Mouse (Mus musculus): ENCODE data around the gene Itpkc. TPM values are rescaled to one million over a fixed set of nuclear protein-coding genes. Genes with fewer than 3 reads are reported as not detected.
"Not testable (repeated sequence)": the region's sequence is repeated elsewhere in the genome, so short reads cannot be mapped to it uniquely, and the experiment has no call there.

Gene Itpkc
- total and polyA plus RNA-seq, 2 experiments from 2014 or later, result 4.7 to 15.3 TPM

- Histone ChIP-seq H3K27me3 (ENCODE audit: insufficient read depth, low read length) (no peaks in the 10 kb centered on the region), H3K27ac (ENCODE audit: low read depth, low read length) (no peak overlapping the region), H3K9me3 (ENCODE audit: low read length) (no peaks in the 10 kb centered on the region), H3K36me3 (ENCODE audit: insufficient read depth, low read length) (peaks cover 16% of the 10 kb centered on the region; the same call in 1 of the 2 replicates), H3K4me3 (ENCODE audit: low read depth, low read length) (no peak overlapping the region), H3K4me1 (ENCODE audit: insufficient read depth, low read length) (no peaks in the 10 kb centered on the region), H3K9ac (replicated peaks; ENCODE audit: low read length, poor library complexity, severe bottlenecking) (no peak overlapping the region), H3K4me2 (ENCODE audit: low read depth, low read length, poor library complexity, severe bottlenecking) (no peak overlapping the region)
- ATAC-seq (ENCODE audit: low FRiP score), result no peak
- peak; percentile 15 for DNase-seq (ENCODE audit: low spot score)
- TF ChIP-seq CTCF (IDR thresholded peaks at IDR 0.05), result no peak
- WGBS, result 84% methylated on average over 5 of the region's 5 CpGs
Measured at GRCm38 (mm10) chr7:27249928-27250327, 21.5 kb upstream of the Itpkc start.

GRCm38 (mm10) chr7:27249146-27249545 is 20.7 kb upstream of the Itpkc start:
- ATAC-seq (ENCODE audit: low FRiP score) (no peak), DNase-seq (ENCODE audit: low spot score) (peak; percentile 40)
- 95% methylated on average over 2 of the region's 2 CpGs for WGBS
- Histone ChIP-seq H3K4me1 (ENCODE audit: insufficient read depth, low read length) (no peaks in the 10 kb centered on the region), H3K27ac (ENCODE audit: low read depth, low read length) (no peak overlapping the region), H3K4me2 (ENCODE audit: low read depth, low read length, poor library complexity, severe bottlenecking) (no peak overlapping the region), H3K4me3 (ENCODE audit: low read depth, low read length) (no peak overlapping the region), H3K36me3 (ENCODE audit: insufficient read depth, low read length) (0 out of 2 replicates have a peak, but pooled peaks cover 14% of the 10 kb centered on the region), H3K9ac (replicated peaks; ENCODE audit: low read length, poor library complexity, severe bottlenecking) (no peak overlapping the region), H3K9me3 (ENCODE audit: low read length) (no peaks in the 10 kb centered on the region), H3K27me3 (ENCODE audit: insufficient read depth, low read length) (no peaks in the 10 kb centered on the region)
- TF ChIP-seq CTCF (IDR thresholded peaks at IDR 0.05), result peak; percentile 64

GRCm38 (mm10) chr7:27244088-27244487 is 15.6 kb upstream of the Itpkc start:
- not testable (repeated sequence) for H3K9ac ChIP-seq (replicated peaks; ENCODE audit: low read length, poor library complexity, severe bottlenecking); H3K4me3 ChIP-seq (ENCODE audit: low read depth, low read length); H3K4me2 ChIP-seq (ENCODE audit: low read depth, low read length, poor library complexity, severe bottlenecking); H3K27ac ChIP-seq (ENCODE audit: low read depth, low read length); H3K27me3 ChIP-seq (ENCODE audit: insufficient read depth, low read length); H3K9me3 ChIP-seq (ENCODE audit: low read length); H3K4me1 ChIP-seq (ENCODE audit: insufficient read depth, low read length); ATAC-seq (ENCODE audit: low FRiP score); DNase-seq (ENCODE audit: low spot score)
- peak; percentile 58 for TF ChIP-seq CTCF (IDR thresholded peaks at IDR 0.05)
- 80% methylated on average over 2 of the region's 2 CpGs for WGBS
- peaks cover 42% of the 10 kb centered on the region for H3K36me3 ChIP-seq (ENCODE audit: insufficient read depth, low read length)

GRCm38 (mm10) chr7:27243211-27243610 is 14.8 kb upstream of the Itpkc start:
- ATAC-seq (ENCODE audit: low FRiP score), result no peak
- no peaks in the 10 kb centered on the region for H3K27me3 ChIP-seq (ENCODE audit: insufficient read depth, low read length)
- 76% methylated on average over 8 of the region's 8 CpGs for WGBS
- no peak for DNase-seq (ENCODE audit: low spot score)
- H3K9ac ChIP-seq (replicated peaks; ENCODE audit: low read length, poor library complexity, severe bottlenecking), result no peak overlapping the region
- no peak overlapping the region for H3K27ac ChIP-seq (ENCODE audit: low read depth, low read length)
- H3K4me2 ChIP-seq (ENCODE audit: low read depth, low read length, poor library complexity, severe bottlenecking), result no peak overlapping the region
- H3K4me1 ChIP-seq (ENCODE audit: insufficient read depth, low read length), result no peaks in the 10 kb centered on the region
- no peak overlapping the region for H3K4me3 ChIP-seq (ENCODE audit: low read depth, low read length)
- peaks cover 42% of the 10 kb centered on the region for H3K36me3 ChIP-seq (ENCODE audit: insufficient read depth, low read length)
- TF ChIP-seq CTCF (IDR thresholded peaks at IDR 0.05), result no peak
- no peaks in the 10 kb centered on the region for H3K9me3 ChIP-seq (ENCODE audit: low read length)

- H3K4me1 ChIP-seq (ENCODE audit: insufficient read depth, low read length), result peaks cover 8% of the 10 kb centered on the region
- no peak overlapping the region for H3K4me2 ChIP-seq (ENCODE audit: low read depth, low read length, poor library complexity, severe bottlenecking)
- ATAC-seq (ENCODE audit: low FRiP score), result no peak
- peaks cover 36% of the 10 kb centered on the region for H3K36me3 ChIP-seq (ENCODE audit: insufficient read depth, low read length)
- no peak for TF ChIP-seq CTCF (IDR thresholded peaks at IDR 0.05)
- no peak overlapping the region for H3K9ac ChIP-seq (replicated peaks; ENCODE audit: low read length, poor library complexity, severe bottlenecking)
- H3K9me3 ChIP-seq (ENCODE audit: low read length), result no peaks in the 10 kb centered on the region
- no peak overlapping the region for H3K4me3 ChIP-seq (ENCODE audit: low read depth, low read length)
- no peak overlapping the region for H3K27ac ChIP-seq (ENCODE audit: low read depth, low read length)
- H3K27me3 ChIP-seq (ENCODE audit: insufficient read depth, low read length), result no peaks in the 10 kb centered on the region
- WGBS, result 89% methylated on average over 5 of the region's 5 CpGs
- no peak for DNase-seq (ENCODE audit: low spot score)
Measured at GRCm38 (mm10) chr7:27238568-27238967, 10.1 kb upstream of the Itpkc start.

- Histone ChIP-seq H3K9me3 (ENCODE audit: low read length) (no peaks in the 10 kb centered on the region), H3K4me1 (ENCODE audit: insufficient read depth, low read length) (peaks cover 11% of the 10 kb centered on the region), H3K4me2 (ENCODE audit: low read depth, low read length, poor library complexity, severe bottlenecking) (no peak overlapping the region), H3K27ac (ENCODE audit: low read depth, low read length) (no peak overlapping the region), H3K9ac (replicated peaks; ENCODE audit: low read length, poor library complexity, severe bottlenecking) (no peak overlapping the region), H3K27me3 (ENCODE audit: insufficient read depth, low read length) (no peaks in the 10 kb centered on the region), H3K36me3 (ENCODE audit: insufficient read depth, low read length) (peaks cover 31% of the 10 kb centered on the region), H3K4me3 (ENCODE audit: low read depth, low read length) (no peak overlapping the region)
- ATAC-seq (ENCODE audit: low FRiP score) (no peak), DNase-seq (ENCODE audit: low spot score) (no peak)
- peak; percentile 46 for TF ChIP-seq CTCF (IDR thresholded peaks at IDR 0.05)
- WGBS, result 96% methylated on average over 2 of the region's 2 CpGs
Measured at GRCm38 (mm10) chr7:27237527-27237926, 9.1 kb upstream of the Itpkc start.
